ENCODE assay signal across 12 mouse cellular contexts in the genomic region with DNA sequence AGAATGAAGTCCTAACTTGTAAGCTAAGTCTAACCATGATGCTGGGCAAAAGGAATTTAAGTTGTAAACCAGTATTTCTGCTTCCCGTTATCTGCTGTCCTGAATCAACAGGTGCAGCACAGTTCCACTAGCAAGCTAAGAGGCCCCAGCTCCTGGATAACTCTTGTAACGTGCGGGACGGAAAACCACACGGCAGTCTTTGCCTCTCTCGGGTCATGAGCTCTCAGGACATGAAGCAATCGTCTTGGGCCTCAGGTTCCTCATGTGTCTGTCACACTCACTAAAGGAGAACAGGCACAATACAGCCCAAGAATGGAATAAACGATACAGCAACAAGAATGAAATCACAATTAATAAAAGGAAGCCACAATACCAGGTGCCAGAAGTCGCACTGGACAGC.
DNase-seq lines count a peak whose midpoint lies in the region; ATAC-seq and TF ChIP-seq lines count a peak whose summit lies in the region.
"Had no signal": no experiment of that assay in that cellular context is flagged by ENCODE, and none has a peak within 500 bp of the region (broad histone marks: within the 10 kb centered on the region; RNA-seq: fewer than 3 reads in every experiment).

No protein-coding gene starts in this region.

- H3K27ac ChIP-seq in heart, embryonic 12.5 days (ENCODE audit: poor library complexity, severe bottlenecking) = no peak overlapping the region
- no peak overlapping the region for H3K27ac ChIP-seq in midbrain, embryonic 11.5 days (ENCODE audit: low read depth, low read length)
- H3K27ac ChIP-seq in midbrain, embryonic 16.5 days (ENCODE audit: low read length) = no peak overlapping the region
- peak overlapping the region; percentile 81 for H3K27ac ChIP-seq in liver, postnatal 0 days (ENCODE audit: low read depth)
- H3K27ac ChIP-seq: midbrain, embryonic 13.5 days had no signal

- H3K4me1 ChIP-seq in heart, embryonic 12.5 days (replicated peaks) = peaks cover 57% of the 10 kb centered on the region
- H3K4me1 ChIP-seq in midbrain, embryonic 11.5 days (ENCODE audit: control insufficient read depth, insufficient read depth, low read length) = peaks cover 5% of the 10 kb centered on the region; the same call in 1 of the 2 replicates
- peaks cover 7% of the 10 kb centered on the region; the same call in 1 of the 2 replicates for H3K4me1 ChIP-seq in midbrain, embryonic 16.5 days (ENCODE audit: control insufficient read depth, insufficient read depth, low read length)
- H3K4me1 ChIP-seq in liver, postnatal 0 days (ENCODE audit: insufficient read depth) = peaks cover 47% of the 10 kb centered on the region

- H3K9me3 ChIP-seq in heart, embryonic 12.5 days (replicated peaks) = no peaks in the 10 kb centered on the region
- H3K9me3 ChIP-seq in midbrain, embryonic 11.5 days (ENCODE audit: control insufficient read depth, low read length) = no peaks in the 10 kb centered on the region
- no peaks in the 10 kb centered on the region for H3K9me3 ChIP-seq in midbrain, embryonic 16.5 days (replicated peaks; ENCODE audit: control insufficient read depth, low read length, poor library complexity, severe bottlenecking)
- no peaks in the 10 kb centered on the region for H3K9me3 ChIP-seq in liver, postnatal 0 days (ENCODE audit: low read length)
- H3K9me3 ChIP-seq: midbrain, embryonic 13.5 days had no signal

- ATAC-seq in heart, embryonic 12.5 days (ENCODE audit: insufficient number of reproducible peaks, low FRiP score) = no peak
- no peak for ATAC-seq in midbrain, embryonic 11.5 days (ENCODE audit: low FRiP score)
- ATAC-seq in midbrain, embryonic 16.5 days = no peak
- peak; percentile 20; the same call in 1 of the 2 replicates for ATAC-seq in liver, postnatal 0 days
- ATAC-seq: midbrain, embryonic 13.5 days had no signal

- 68% methylated on average over 9 of the region's 9 CpGs for WGBS in heart, embryonic 12.5 days
- 90% methylated on average over 9 of the region's 9 CpGs for WGBS in midbrain, embryonic 11.5 days
- 87% methylated on average over 9 of the region's 9 CpGs for WGBS in midbrain, embryonic 16.5 days
- WGBS in liver, postnatal 0 days (ENCODE audit: insufficient replicate concordance) = 29% methylated on average over 9 of the region's 9 CpGs

- intact Hi-C loops in heart, postnatal 14 days (cut with DNase I) = loop anchor here (5.0 kb wide), 1 partner anchor 90 kb away; no protein-coding TSS in a partner anchor

- H3K36me3 ChIP-seq in heart, embryonic 12.5 days = peaks cover 17% of the 10 kb centered on the region
- no peaks in the 10 kb centered on the region for H3K36me3 ChIP-seq in midbrain, embryonic 11.5 days (ENCODE audit: control insufficient read depth, insufficient read depth, low read length)
- no peaks in the 10 kb centered on the region for H3K36me3 ChIP-seq in midbrain, embryonic 16.5 days (ENCODE audit: control insufficient read depth, insufficient read depth, low read length)
- H3K36me3 ChIP-seq in liver, postnatal 0 days (replicated peaks; ENCODE audit: insufficient read depth, low read length) = peaks cover 9% of the 10 kb centered on the region
- H3K36me3 ChIP-seq: midbrain, embryonic 13.5 days had no signal

- H3K4me2 ChIP-seq in heart, embryonic 12.5 days = no peak overlapping the region; the same call in 1 of the 2 replicates
- H3K4me2 ChIP-seq in midbrain, embryonic 11.5 days = no peak overlapping the region
- H3K4me2 ChIP-seq in midbrain, embryonic 16.5 days (ENCODE audit: low read length) = no peak overlapping the region
- peak overlapping the region; percentile 51 for H3K4me2 ChIP-seq in liver, postnatal 0 days (ENCODE audit: low read depth, low read length)
- H3K4me2 ChIP-seq: midbrain, embryonic 13.5 days had no signal

- no peak for TF ChIP-seq CTCF in liver, postnatal 0 days (IDR thresholded peaks at IDR 0.05; ENCODE audit: low read depth)

- H3K4me3 ChIP-seq in heart, embryonic 12.5 days = no peak overlapping the region
- H3K4me3 ChIP-seq in midbrain, embryonic 11.5 days (ENCODE audit: low read depth, low read length) = no peak overlapping the region
- no peak overlapping the region for H3K4me3 ChIP-seq in midbrain, embryonic 16.5 days (ENCODE audit: low read depth, low read length)
- H3K4me3 ChIP-seq in liver, postnatal 0 days (ENCODE audit: low read depth, low read length) = no peak overlapping the region
- H3K4me3 ChIP-seq: midbrain, embryonic 13.5 days had no signal

- no peak for DNase-seq in heart, postnatal 14 days
- DNase-seq in midbrain, embryonic 11.5 days (ENCODE audit: low spot score, missing footprints) = peak; percentile 49
- peak; percentile 44 for DNase-seq in liver, postnatal 0 days
- DNase-seq in ovary, postnatal 10 days (ENCODE audit: low spot score) = no peak
- DNase-seq in layer of hippocampus, postnatal 14 days (ENCODE audit: low spot score in 2 of 2) = no peak
- no peak for DNase-seq in cerebellum, adult 9-10 months
- DNase-seq: adrenal gland, postnatal 10 days; cerebellum, postnatal 14 days; kidney, postnatal 14 days had no signal

- no peak for TF ChIP-seq EP300 in liver, postnatal 0 days (IDR thresholded peaks at IDR 0.05; ENCODE audit: low read depth)

- H3K9ac ChIP-seq in heart, embryonic 12.5 days = 0 out of 2 replicates have a peak overlapping the region, but pooled peaks have one; percentile 7
- no peak overlapping the region for H3K9ac ChIP-seq in midbrain, embryonic 11.5 days (ENCODE audit: low read length)
- no peak overlapping the region for H3K9ac ChIP-seq in midbrain, embryonic 16.5 days (ENCODE audit: low read depth, low read length)
- no peak overlapping the region for H3K9ac ChIP-seq in liver, postnatal 0 days (replicated peaks)
- H3K9ac ChIP-seq: midbrain, embryonic 13.5 days had no signal

- H3K27me3 ChIP-seq in heart, embryonic 12.5 days (replicated peaks) = no peaks in the 10 kb centered on the region
- no peaks in the 10 kb centered on the region for H3K27me3 ChIP-seq in midbrain, embryonic 11.5 days (ENCODE audit: control insufficient read depth, insufficient read depth, low read length)
- H3K27me3 ChIP-seq in midbrain, embryonic 16.5 days (ENCODE audit: control insufficient read depth, insufficient read depth, low read depth, low read length) = no peaks in the 10 kb centered on the region
- no peaks in the 10 kb centered on the region for H3K27me3 ChIP-seq in liver, postnatal 0 days (ENCODE audit: insufficient read depth, low read length)
- H3K27me3 ChIP-seq: midbrain, embryonic 13.5 days had no signal

Comparison
In these comparisons a context has a peak if more than half of its experiments do, and no peak if none do; other contexts are left out.
1. DNase-seq: peak in midbrain, embryonic 11.5 days (single experiment) and liver, postnatal 0 days (single experiment); none in heart, postnatal 14 days (0 of 2), ovary, postnatal 10 days (single experiment), layer of hippocampus, postnatal 14 days (0 of 2) and cerebellum, adult 9-10 months (single experiment).